Mouse (Mus musculus) ES-E14 (cell line): ENCODE results near the gene Cdkn2d. TPM values are rescaled to one million over a fixed set of nuclear protein-coding genes. Genes with fewer than 3 reads are reported as not detected.

Experiments used
- DNase-seq: peaks from one replicate; pipeline ENCODE4 v3.0.0-alpha.2; 2013; ENCODE audit warnings: low read depth, low spot score
- H3K27ac ChIP-seq: 2 replicates; pipeline ENCODE4 v1.5.1; 2012; ENCODE audit warnings: low read depth, mild to moderate bottlenecking, low read length, moderate library complexity, mixed read lengths; ENCODE audit not compliant: poor library complexity, insufficient read depth, severe bottlenecking
- H3K36me3 ChIP-seq: 2 replicates; pipeline ENCODE4 v1.6.1; 2012; ENCODE audit warnings: mild to moderate bottlenecking, low read length, moderate library complexity, mixed read lengths; ENCODE audit not compliant: control insufficient read depth, poor library complexity, insufficient read depth, severe bottlenecking
- H3K4me1 ChIP-seq, 2 experiments: fragments of 150-350 bp in 1 of 2; sonication (generic) in 1 of 2; 2 replicates each; pipeline ENCODE4 v1.6.1; 2012; ENCODE audit warnings: low read length in 2 of 2, mild to moderate bottlenecking in 1 of 2, mixed read lengths in 1 of 2; ENCODE audit not compliant: control insufficient read depth in 2 of 2, insufficient read depth in 2 of 2, poor library complexity in 1 of 2
- H3K4me3 ChIP-seq, 2 experiments: fragments of 150-350 bp in 1 of 2; sonication (generic) in 1 of 2; 2 replicates each; pipeline ENCODE4 v1.5.1; 2012; ENCODE audit warnings: low read length in 2 of 2, low read depth in 1 of 2, mild to moderate bottlenecking in 1 of 2, mixed read lengths in 1 of 2; ENCODE audit not compliant: insufficient read depth in 1 of 2, poor library complexity in 1 of 2, severe bottlenecking in 1 of 2
- H3K9ac ChIP-seq: 2 replicates; pipeline ENCODE4 v1.6.1; 2012; ENCODE audit warnings: low read depth, mild to moderate bottlenecking, low read length, mixed read lengths; ENCODE audit not compliant: poor library complexity, insufficient read depth, severe bottlenecking
- H3K9me3 ChIP-seq: fragments of 150-350 bp; sonication (generic); 2 replicates; pipeline ENCODE4 v1.6.1; 2012; ENCODE audit warnings: low read depth, mild to moderate bottlenecking, low read length; ENCODE audit not compliant: control insufficient read depth, insufficient read depth
- CHD2 ChIP-seq: IDR thresholded peaks from 2 replicates; pipeline ENCODE4 v1.6.1; 2014; ENCODE audit warnings: mild to moderate bottlenecking, low read depth, low read length, inconsistent platforms
- HCFC1 ChIP-seq: IDR thresholded peaks from 2 replicates; pipeline ENCODE4 v1.6.1; 2012; ENCODE audit warnings: low read length, inconsistent platforms, borderline replicate concordance; ENCODE audit not compliant: insufficient read depth
- MAFK ChIP-seq: IDR thresholded peaks from 2 replicates; pipeline ENCODE4 v1.6.1; 2014; ENCODE audit warnings: mild to moderate bottlenecking, low read depth, low read length, inconsistent platforms; ENCODE audit not compliant: insufficient read depth
- ZC3H11A ChIP-seq: IDR thresholded peaks from 2 replicates; pipeline ENCODE4 v1.6.1; 2012; ENCODE audit warnings: low read depth, mild to moderate bottlenecking, inconsistent platforms, low read length, borderline replicate concordance
- ZNF384 ChIP-seq: IDR thresholded peaks from 2 replicates; pipeline ENCODE4 v1.6.1; 2012; ENCODE audit warnings: low read depth, low read length, inconsistent platforms
- in situ Hi-C, 2 experiments: fragments of 600-800 bp; cut with MboI; formaldehyde crosslinking; loops; one replicate each; pipeline ENCODE4 v1.15.1; 2025; ENCODE audit warnings: low sequenced_read_pairs in 2 of 2, inconsistent platforms in 1 of 2; ENCODE audit not compliant: unreplicated experiment in 2 of 2
- total RNA-seq: library from RNA; depleted of rRNA; stranded (reverse); fragments of 300-350 nt; gene quantifications from 2 replicates; pipeline ENCODE4 v1.2.3, GENCODE M21; 2012

The Cdkn2d gene
- total RNA-seq, 1 experiment, result 12.7 TPM

DNA sequence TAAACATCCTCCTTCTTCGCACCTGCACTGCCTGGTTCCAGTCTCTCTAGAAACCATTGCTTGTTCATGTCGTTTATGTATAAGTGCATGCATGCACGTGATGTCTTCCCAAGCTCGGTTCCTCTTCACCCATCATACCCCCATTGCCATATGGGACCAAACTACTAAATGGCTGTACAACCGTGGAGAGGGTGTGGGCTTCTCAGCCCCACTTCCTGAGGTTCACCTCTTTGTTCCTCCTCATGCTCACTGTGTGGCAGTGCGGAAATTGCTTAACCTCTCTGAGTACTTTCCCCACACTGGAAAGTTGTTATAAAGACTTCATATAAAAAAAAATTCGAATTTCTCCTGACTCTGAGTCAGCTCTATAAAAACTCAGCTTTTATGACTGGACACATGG lies 25.5 kb upstream of the Cdkn2d start:
- H3K4me3 ChIP-seq, result no peak overlapping the region
- no peaks in the 10 kb centered on the region for H3K36me3 ChIP-seq
- DNase-seq, result no peak
- no peak overlapping the region for H3K9ac ChIP-seq
- H3K4me1 ChIP-seq, result peaks cover 7 to 14% of the 10 kb centered on the region in 2 experiments
- no peaks in the 10 kb centered on the region for H3K9me3 ChIP-seq
- H3K27ac ChIP-seq, result no peak overlapping the region
- in situ Hi-C loops, result no loop called here
- TF ChIP-seq HCFC1 (no peak), ZNF384 (no peak), ZC3H11A (no peak), MAFK (no peak), CHD2 (no peak)

DNA sequence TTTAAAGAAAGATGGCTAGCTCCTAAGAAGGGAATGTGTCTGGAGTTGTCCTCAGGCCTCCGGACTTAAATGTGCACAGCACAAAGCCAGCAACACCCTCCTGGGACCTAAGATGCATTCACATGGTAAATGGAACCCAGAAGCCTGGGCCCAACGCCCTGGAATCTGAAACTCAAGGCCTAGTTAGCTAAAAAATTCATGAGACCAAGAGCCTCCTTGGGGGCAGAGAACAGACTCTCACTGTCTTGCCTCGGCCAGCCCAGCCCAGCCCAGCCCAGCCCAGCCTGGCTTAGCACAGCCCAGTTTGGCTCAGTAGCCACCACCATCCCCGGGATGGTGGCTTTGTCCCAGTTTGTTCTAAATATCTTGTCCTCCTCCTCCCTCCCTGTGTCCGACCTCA lies 24.2 kb upstream of the Cdkn2d start:
- H3K4me3 ChIP-seq, result no peak overlapping the region
- H3K9me3 ChIP-seq, result no peaks in the 10 kb centered on the region
- TF ChIP-seq ZNF384, result no peak
- TF ChIP-seq CHD2, result no peak
- TF ChIP-seq MAFK, result no peak
- TF ChIP-seq ZC3H11A, result no peak
- TF ChIP-seq HCFC1, result no peak
- DNase-seq, result no peak
- H3K27ac ChIP-seq, result no peak overlapping the region; the same call in 1 of the 2 replicates
- peak overlapping the region; percentile 19; the same call in 1 of the 2 replicates for H3K9ac ChIP-seq
- no peaks in the 10 kb centered on the region for H3K36me3 ChIP-seq
- in situ Hi-C loops, result no loop called here
- peaks cover 6 to 15% of the 10 kb centered on the region in 2 experiments; a peak in 2 of 4 replicates for H3K4me1 ChIP-seq

DNA sequence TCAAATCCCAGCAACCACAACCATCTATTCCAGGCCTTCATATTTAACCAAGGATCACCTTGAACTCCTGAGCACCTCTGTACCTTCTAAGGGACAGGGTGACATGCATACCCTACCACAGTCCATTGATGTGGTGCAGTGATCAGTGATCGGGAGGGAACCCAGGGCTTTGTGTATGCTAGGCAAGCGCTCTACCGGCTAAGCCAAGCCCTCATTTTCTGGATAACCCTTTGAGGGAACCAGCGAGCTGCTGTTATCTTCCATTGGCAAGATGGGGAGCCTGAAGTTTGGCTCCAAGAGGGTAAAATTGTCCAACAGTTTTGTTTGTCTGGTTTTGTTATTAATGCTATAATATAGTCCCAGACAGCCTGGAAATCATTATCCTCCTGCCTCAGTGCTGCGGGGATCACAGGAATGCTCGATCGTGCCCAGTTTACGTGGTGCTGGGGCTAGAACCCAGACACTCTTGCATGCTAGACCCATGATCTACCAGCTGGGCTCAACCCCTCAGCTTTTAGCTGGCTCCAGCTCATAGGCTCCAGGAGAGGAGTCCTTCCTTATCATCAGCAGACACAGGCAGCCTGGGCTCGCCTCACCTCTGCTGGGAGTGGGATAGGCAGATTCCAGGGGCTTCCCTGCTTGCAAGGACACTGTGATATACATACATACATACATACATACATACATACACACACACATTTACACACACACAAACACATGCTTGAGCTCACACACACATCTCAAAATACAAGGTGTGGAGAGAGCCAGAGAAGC lies 23.3 kb upstream of the Cdkn2d start:
- H3K4me3 ChIP-seq, result no peak overlapping the region
- DNase-seq, result no peak
- H3K9me3 ChIP-seq, result no peaks in the 10 kb centered on the region
- H3K9ac ChIP-seq, result no peak overlapping the region
- H3K4me1 ChIP-seq, result peaks cover 3 to 15% of the 10 kb centered on the region in 2 experiments; a peak in 1 of 4 replicates
- in situ Hi-C loops, result no loop called here
- no peaks in the 10 kb centered on the region for H3K36me3 ChIP-seq
- H3K27ac ChIP-seq, result no peak overlapping the region
- TF ChIP-seq HCFC1 (no peak), ZNF384 (no peak), CHD2 (no peak), MAFK (no peak), ZC3H11A (no peak)

DNA sequence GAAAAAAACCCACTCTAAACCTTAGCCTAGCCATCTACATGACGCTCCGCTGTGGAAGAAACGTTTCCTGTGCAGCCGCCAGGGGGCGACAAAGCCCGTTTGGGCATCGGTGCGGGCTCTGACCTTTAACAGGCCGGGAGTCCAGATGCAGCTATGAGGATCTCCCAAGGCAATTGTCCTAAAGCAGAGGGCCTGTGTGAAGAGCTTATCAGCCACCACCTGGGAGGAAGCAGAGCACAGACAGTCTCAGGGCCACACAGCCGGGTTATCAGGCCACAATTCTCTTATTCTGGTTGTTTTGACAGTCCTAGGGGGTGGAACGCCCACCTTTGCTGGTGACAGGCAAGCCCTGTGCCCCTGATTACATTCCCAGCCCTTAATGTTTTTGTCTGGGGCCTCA lies 22.2 kb upstream of the Cdkn2d start:
- Histone ChIP-seq H3K27ac (no peak overlapping the region), H3K9me3 (no peaks in the 10 kb centered on the region), H3K36me3 (no peaks in the 10 kb centered on the region), H3K4me1 (peaks cover 3 to 19% of the 10 kb centered on the region in 2 experiments; a peak in 1 of 4 replicates), H3K9ac (peak overlapping the region; percentile 15; the same call in 1 of the 2 replicates), H3K4me3 (no peak overlapping the region)
- peak; percentile 83 for DNase-seq
- in situ Hi-C loops, result no loop called here
- TF ChIP-seq CHD2 (no peak), ZC3H11A (peak; percentile 71; the same call in 1 of the 2 replicates)
